Mouse (Mus musculus) layer of hippocampus, postnatal 10 days (tissue): ENCODE data around the gene Polr2c. TPM values are rescaled to one million over a fixed set of nuclear protein-coding genes. Genes with fewer than 3 reads are reported as not detected.

ENCODE experiments used
- DNase-seq, 2 experiments: peaks; one replicate each; pipeline ENCODE4 v3.0.0; 2021; ENCODE audit warnings: low spot score in 2 of 2
- total RNA-seq, 2 experiments: library from RNA; stranded (reverse); gene quantifications; 2 replicates each; pipeline ENCODE4 v1.2.3; 2021

The Polr2c gene
- total RNA-seq, 2 experiments from 2014 or later, result 52.8 to 58.3 TPM

GRCm38 (mm10) chr8:94922176-94922575 lies 64.9 kb downstream of the Polr2c start:
- no peak for DNase-seq

GRCm38 (mm10) chr8:94922602-94923001 lies 65.4 kb downstream of the Polr2c start:
- no peak for DNase-seq

Other genes starting within 250 kb of the Polr2c start
- 100 to 1,000 TPM; 158 to 163 TPM for gene Arl2bp, start 190.8 kb upstream of the Polr2c start, total RNA-seq
- gene Pllp, start 161.2 kb upstream of the Polr2c start, total RNA-seq, result 10 to 100 TPM; 26.9 to 27.6 TPM
- not detected for gene Ccl22, start 111.9 kb upstream of the Polr2c start, total RNA-seq
- gene Cx3cl1, start 85.4 kb upstream of the Polr2c start, total RNA-seq, result 100 to 1,000 TPM; 348 to 361 TPM
- gene Ccl17, start 47.0 kb upstream of the Polr2c start, total RNA-seq, result 1 to 10 TPM; 6.4 to 7.5 TPM
- gene Coq9, start 19.1 kb upstream of the Polr2c start, total RNA-seq, result 10 to 100 TPM; 66.3 to 76.9 TPM
- gene Ciapin1, start 19.1 kb upstream of the Polr2c start, total RNA-seq, result 10 to 100 TPM; 73.4 to 95.8 TPM
- 10 to 100 TPM; 75.5 to 81.2 TPM for gene Dok4, start 18.9 kb downstream of the Polr2c start, total RNA-seq
- 1 to 10 TPM; 4.0 to 4.2 TPM for gene Ccdc102a, start 60.6 kb downstream of the Polr2c start, total RNA-seq
- gene Adgrg5, start 66.2 kb downstream of the Polr2c start, total RNA-seq, result under 1 TPM; 0.18 to 0.55 TPM
- gene Adgrg1, start 117.3 kb downstream of the Polr2c start, total RNA-seq, result 100 to 1,000 TPM; 160 to 164 TPM
- gene Adgrg3, start 160.2 kb downstream of the Polr2c start, total RNA-seq, result under 1 TPM; 0.20 to 0.48 TPM
- 1 to 10 TPM; 1.9 to 3.2 TPM for gene Drc7, start 197.7 kb downstream of the Polr2c start, total RNA-seq
- gene Katnb1, start 223.7 kb downstream of the Polr2c start, total RNA-seq, result 10 to 100 TPM; 38.5 to 38.9 TPM